20 mouse cellular contexts compared by ENCODE assay signal in the genomic region with DNA sequence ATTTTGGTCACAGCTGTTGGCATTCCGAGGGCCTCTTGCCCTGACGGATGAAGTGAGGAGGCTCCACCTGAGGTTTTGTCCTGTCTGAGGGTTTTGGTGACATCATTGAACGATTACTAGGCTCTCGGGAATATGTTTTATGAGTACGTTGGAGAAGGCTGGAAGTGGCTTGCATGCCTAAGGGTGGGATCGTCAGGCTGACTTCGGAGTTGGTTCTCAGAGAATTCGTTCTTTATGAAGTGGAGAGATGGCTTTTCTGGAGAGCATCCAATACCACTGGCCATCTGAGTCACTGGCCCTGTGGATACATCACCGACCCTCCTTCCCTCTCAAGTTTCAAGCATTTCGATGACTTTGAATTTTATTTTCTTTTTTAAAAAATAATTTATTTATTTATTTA.
"Had no signal": no experiment of that assay in that cellular context is flagged by ENCODE, and none has a peak within 500 bp of the region (broad histone marks: within the 10 kb centered on the region; RNA-seq: fewer than 3 reads in every experiment).

No protein-coding gene starts in this region.

- H3K27me3 ChIP-seq: limb, embryonic 12.5 days; limb, embryonic 15.5 days; neural tube, embryonic 12.5 days; neural tube, embryonic 15.5 days had no signal

- ATAC-seq: liver, postnatal 0 days had no signal

- DNase-seq: kidney, adult 18-20 months; kidney, adult 9 months; kidney, postnatal 14 days; kidney, postnatal 4 days; left cerebral cortex, postnatal 4 days; liver, postnatal 0 days; lung, embryonic 14.5 days; lung, postnatal 14 days; lung, postnatal 4 days; midbrain, embryonic 14.5 days; right cerebral cortex, adult 18-20 months; right cerebral cortex, postnatal 14 days; right cerebral cortex, postnatal 4 days; thymus, adult 2 months; thymus, postnatal 14 days; thymus, postnatal 4 days had no signal
